Mouse (Mus musculus) forebrain, postnatal 0 days (tissue): ENCODE data around the gene Pfkfb4. TPM values are rescaled to one million over a fixed set of nuclear protein-coding genes. Genes with fewer than 3 reads are reported as not detected.

Source experiments
- ATAC-seq: fragments of 200-750 bp; cut with Nextera tagmentation; 2 replicates; pipeline ENCODE4 v1.8.0; 2017; ENCODE audit warnings: mild to moderate bottlenecking, moderate library complexity
- DNase-seq: peaks from one replicate; pipeline ENCODE4 v3.0.0-alpha.2; 2015
- H3K27ac ChIP-seq: fragments of 300-500 bp; sonication (generic); 2 replicates; pipeline ENCODE4 v1.5.1; 2014; ENCODE audit warnings: low read depth, mild to moderate bottlenecking, antibody characterized with exemption, low read length, moderate library complexity, mixed read lengths
- H3K27me3 ChIP-seq: fragments of 300-500 bp; sonication (generic); 2 replicates; pipeline ENCODE4 v1.6.1; 2014; ENCODE audit warnings: mild to moderate bottlenecking, low read length, mixed read lengths; ENCODE audit not compliant: insufficient read depth
- H3K36me3 ChIP-seq: fragments of 300-500 bp; sonication (generic); 2 replicates; pipeline ENCODE4 v1.6.1; 2014; ENCODE audit warnings: mild to moderate bottlenecking, moderate library complexity; ENCODE audit not compliant: insufficient read depth
- H3K4me1 ChIP-seq: fragments of 300-500 bp; sonication (generic); 2 replicates; pipeline ENCODE4 v1.6.1; 2014; ENCODE audit warnings: antibody characterized with exemption; ENCODE audit not compliant: insufficient read depth
- H3K4me2 ChIP-seq: fragments of 300-500 bp; sonication (generic); 2 replicates; pipeline ENCODE4 v1.6.1; 2014; ENCODE audit warnings: low read depth, mild to moderate bottlenecking, moderate library complexity
- H3K4me3 ChIP-seq: fragments of 300-500 bp; sonication (generic); 2 replicates; pipeline ENCODE4 v1.5.1; 2014; ENCODE audit warnings: low read depth, low read length, mixed read lengths
- H3K9ac ChIP-seq: fragments of 300-500 bp; sonication (generic); 2 replicates; pipeline ENCODE4 v1.6.1; 2014; ENCODE audit warnings: mild to moderate bottlenecking
- H3K9me3 ChIP-seq: fragments of 300-500 bp; sonication (generic); 2 replicates; pipeline ENCODE4 v1.6.1; 2016; ENCODE audit warnings: low read length
- CTCF ChIP-seq: sonication (generic); IDR thresholded peaks from 2 replicates; pipeline ENCODE4 v1.5.1; 2016; ENCODE audit warnings: antibody characterized with exemption, control low read depth, low read depth
- WGBS: fragments of 180-500 bp; shearing (Covaris S2); extraction: QIAGEN DNeasy Blood & Tissue Kit; methylation state at CpG from one replicate; pipeline ENCODE4 v1.1.7; 2014; 5-methylcytosine and 5-hydroxymethylcytosine counted together
- polyA plus RNA-seq: library from polyadenylated mRNA; unstranded; fragments of >200 nt; fragmentation: Nextera tagmentation; extraction: Ambion mirVana; gene quantifications from 2 replicates; pipeline ENCODE4 v1.2.1, GENCODE M21; 2015
- total RNA-seq: library from RNA; depleted of rRNA; stranded (reverse); fragments of >200 nt; gene quantifications from 2 replicates; pipeline ENCODE4 v1.2.3, GENCODE M21; 2014

The Pfkfb4 gene
- total and polyA plus RNA-seq, 2 experiments from 2014 or later, result 21.7 to 46.4 TPM

GRCm38 (mm10) chr9:108983209-108983608, 8.4 kb upstream of the Pfkfb4 start:
- ATAC-seq, result no peak
- H3K27ac ChIP-seq, result no peak overlapping the region
- 82% methylated on average over 9 of the region's 9 CpGs for WGBS
- H3K9me3 ChIP-seq, result no peaks in the 10 kb centered on the region
- H3K27me3 ChIP-seq, result no peaks in the 10 kb centered on the region
- H3K36me3 ChIP-seq, result no peaks in the 10 kb centered on the region
- no peaks in the 10 kb centered on the region for H3K4me1 ChIP-seq
- no peak overlapping the region for H3K4me3 ChIP-seq
- no peak for DNase-seq
- no peak for TF ChIP-seq CTCF
- H3K4me2 ChIP-seq, result no peak overlapping the region
- no peak overlapping the region for H3K9ac ChIP-seq

GRCm38 (mm10) chr9:108985710-108986109, 5.9 kb upstream of the Pfkfb4 start, which contains the start of gene Ucn2:
Gene Ucn2, plus strand, starts transcription at chr9:108986010.
- Histone ChIP-seq H3K27me3 (no peaks in the 10 kb centered on the region), H3K4me1 (no peaks in the 10 kb centered on the region), H3K36me3 (no peaks in the 10 kb centered on the region), H3K27ac (no peak within 1 kb of the TSS), H3K9ac (no peak within 1 kb of the TSS), H3K4me2 (no peak within 1 kb of the TSS), H3K9me3 (no peaks in the 10 kb centered on the region), H3K4me3 (no peak within 1 kb of the TSS)
- ATAC-seq (no peak), DNase-seq (no peak)
- 81% methylated on average over 4 of the region's 4 CpGs for WGBS
- no peak for TF ChIP-seq CTCF

DNA sequence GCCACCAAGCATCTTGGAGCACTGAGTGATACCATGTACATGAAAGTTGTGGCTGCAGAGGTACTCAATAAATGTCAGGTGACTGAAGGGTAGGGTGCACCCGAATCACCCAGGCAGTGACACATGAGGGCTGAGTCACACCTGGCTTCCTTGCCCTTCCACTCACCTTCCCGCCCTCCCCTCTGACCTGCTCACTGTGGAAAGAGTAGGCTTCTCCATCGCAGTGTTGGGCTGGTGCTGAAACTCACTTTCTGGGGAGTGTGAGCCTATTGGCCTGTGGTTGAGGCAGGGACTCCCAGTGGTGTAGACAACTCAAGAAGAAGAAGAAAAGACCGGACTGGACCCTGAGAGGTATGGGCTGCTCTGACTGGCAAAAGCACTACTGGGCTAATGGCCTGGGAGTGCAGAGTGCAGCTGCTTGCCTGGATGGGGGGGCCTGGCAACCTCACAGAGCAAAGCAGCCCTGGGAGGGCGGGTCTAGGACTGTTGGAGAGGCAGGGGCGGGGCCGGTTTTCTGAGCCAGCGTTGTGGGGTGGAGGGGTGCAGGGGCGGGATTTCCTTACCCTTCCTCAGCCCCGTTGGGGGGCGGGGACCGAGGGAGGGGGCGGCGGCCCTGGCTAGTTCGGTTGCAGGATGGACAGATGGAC, 3.8 kb upstream of the Pfkfb4 start:
- TF ChIP-seq CTCF, result no peak
- no peaks in the 10 kb centered on the region for H3K27me3 ChIP-seq
- no peak for DNase-seq
- H3K27ac ChIP-seq, result no peak overlapping the region
- no peaks in the 10 kb centered on the region for H3K9me3 ChIP-seq
- no peak overlapping the region for H3K4me3 ChIP-seq
- 25% methylated on average over 14 of the region's 15 CpGs for WGBS
- H3K9ac ChIP-seq, result no peak overlapping the region
- ATAC-seq, result no peak
- peaks cover 5% of the 10 kb centered on the region; the same call in 1 of the 2 replicates for H3K4me1 ChIP-seq
- no peak overlapping the region for H3K4me2 ChIP-seq
- H3K36me3 ChIP-seq, result no peaks in the 10 kb centered on the region

- no peak overlapping the region for H3K4me3 ChIP-seq
- H3K27me3 ChIP-seq, result no peaks in the 10 kb centered on the region
- no peak overlapping the region for H3K27ac ChIP-seq
- no peak for DNase-seq
- H3K4me1 ChIP-seq, result peaks cover 8% of the 10 kb centered on the region; the same call in 1 of the 2 replicates
- WGBS, result 77% methylated on average over 4 of the region's 4 CpGs
- TF ChIP-seq CTCF, result no peak
- no peaks in the 10 kb centered on the region for H3K36me3 ChIP-seq
- no peak overlapping the region for H3K4me2 ChIP-seq
- ATAC-seq, result no peak
- H3K9me3 ChIP-seq, result no peaks in the 10 kb centered on the region
- no peak overlapping the region for H3K9ac ChIP-seq
Measured at GRCm38 (mm10) chr9:108989802-108990461, 1.6 kb upstream of the Pfkfb4 start.

GRCm38 (mm10) chr9:108990462-108990820, 1.1 kb upstream of the Pfkfb4 start:
- WGBS, result 55% methylated on average over 7 of the region's 7 CpGs
- Histone ChIP-seq H3K4me3 (no peak overlapping the region), H3K9me3 (no peaks in the 10 kb centered on the region), H3K36me3 (no peaks in the 10 kb centered on the region), H3K4me1 (peaks cover 8% of the 10 kb centered on the region; the same call in 1 of the 2 replicates), H3K27me3 (no peaks in the 10 kb centered on the region), H3K9ac (no peak overlapping the region), H3K27ac (no peak overlapping the region), H3K4me2 (no peak overlapping the region)
- DNase-seq, result no peak
- TF ChIP-seq CTCF, result no peak
- ATAC-seq, result no peak

GRCm38 (mm10) chr9:108992085-108992469, 499 bp downstream of the Pfkfb4 start:
- H3K27me3 ChIP-seq, result no peaks in the 10 kb centered on the region
- peaks cover 8% of the 10 kb centered on the region; the same call in 1 of the 2 replicates for H3K4me1 ChIP-seq
- no peaks in the 10 kb centered on the region for H3K9me3 ChIP-seq
- H3K4me2 ChIP-seq, result peak overlapping the region; percentile 79
- peak overlapping the region; percentile 75 for H3K9ac ChIP-seq
- no peak for TF ChIP-seq CTCF
- H3K27ac ChIP-seq, result peak overlapping the region; percentile 82
- WGBS, result 7% methylated on average over 18 of the region's 18 CpGs
- ATAC-seq (no peak), DNase-seq (no peak)
- peak overlapping the region; percentile 72 for H3K4me3 ChIP-seq
- no peaks in the 10 kb centered on the region for H3K36me3 ChIP-seq

DNA sequence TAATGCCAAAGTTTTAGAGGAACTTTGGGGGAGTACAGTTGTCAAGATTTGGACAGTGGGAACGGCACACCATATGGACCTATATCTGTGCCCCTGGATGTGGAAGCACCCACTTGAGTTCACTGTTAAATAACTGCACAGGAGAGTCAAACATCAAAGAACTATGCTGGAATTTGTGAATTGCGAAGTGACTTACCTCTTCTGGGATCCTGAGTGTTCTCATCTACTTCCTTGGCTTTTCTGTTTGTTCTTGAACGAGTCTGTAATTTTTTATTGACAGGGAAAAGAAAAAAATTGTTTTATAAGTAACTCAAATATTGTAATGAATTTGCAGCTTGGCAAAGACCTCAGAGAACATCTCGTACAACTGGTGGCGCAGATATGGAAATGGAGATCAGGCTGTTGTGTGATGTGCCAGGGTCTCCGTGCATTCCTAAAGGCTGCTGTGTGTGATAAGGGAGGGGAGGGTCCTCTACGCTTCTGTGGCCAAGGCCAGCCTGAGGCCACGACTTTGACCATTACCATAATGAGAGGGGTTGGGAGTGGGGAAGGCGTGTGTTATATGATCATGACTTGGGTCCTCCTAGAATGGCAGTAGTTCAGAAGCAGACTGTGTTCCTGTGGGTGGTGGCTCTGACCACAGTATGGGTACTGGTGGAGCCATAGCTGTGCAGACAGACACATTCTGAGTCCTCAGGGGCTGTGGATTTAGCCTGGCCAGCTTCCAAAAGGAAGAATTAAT, 1.2 kb downstream of the Pfkfb4 start:
- no peaks in the 10 kb centered on the region for H3K9me3 ChIP-seq
- no peak overlapping the region for H3K27ac ChIP-seq
- H3K4me1 ChIP-seq, result peaks cover 8% of the 10 kb centered on the region; the same call in 1 of the 2 replicates
- H3K27me3 ChIP-seq, result no peaks in the 10 kb centered on the region
- H3K36me3 ChIP-seq, result no peaks in the 10 kb centered on the region
- H3K4me3 ChIP-seq, result peak overlapping the region; percentile 72
- 0 out of 2 replicates have a peak overlapping the region, but pooled peaks have one; percentile 75 for H3K9ac ChIP-seq
- H3K4me2 ChIP-seq, result peak overlapping the region; percentile 79
- DNase-seq, result no peak
- 80% methylated on average over 9 of the region's 9 CpGs for WGBS
- no peak for ATAC-seq
- no peak for TF ChIP-seq CTCF
